Mouse (Mus musculus) megakaryocyte-erythroid progenitor cell, adult 5-6 weeks (primary cell): Measurements from ENCODE around the gene Nek9. TPM values are rescaled to one million over a fixed set of nuclear protein-coding genes. Genes with fewer than 3 reads are reported as not detected.

ENCODE experiments used
- ATAC-seq: replicated peaks from 2 replicates; pipeline ENCODE4 v1.8.0; 2016; ENCODE audit warnings: mild to moderate bottlenecking, inconsistent platforms; ENCODE audit not compliant: severe bottlenecking, poor library complexity, low FRiP score, low TSS enrichment
- total RNA-seq, 2 experiments: library from RNA; stranded (forward) in 1 of 2; stranded (reverse) in 1 of 2; fragments of 200-1000, 215-1000 nt in 1 of 2; fragments of >200 nt in 1 of 2; fragmentation: Nextera tagmentation in 1 of 2; gene quantifications; 2 replicates each; pipeline ENCODE4 v1.2.3; 2014 to 2017

The Nek9 gene
- total RNA-seq (2014; fragmentation: Nextera tagmentation) (23.8 and 29.5 TPM in 2 replicates), total RNA-seq (2017) (21.9 and 23.5 TPM in 2 replicates)

DNA sequence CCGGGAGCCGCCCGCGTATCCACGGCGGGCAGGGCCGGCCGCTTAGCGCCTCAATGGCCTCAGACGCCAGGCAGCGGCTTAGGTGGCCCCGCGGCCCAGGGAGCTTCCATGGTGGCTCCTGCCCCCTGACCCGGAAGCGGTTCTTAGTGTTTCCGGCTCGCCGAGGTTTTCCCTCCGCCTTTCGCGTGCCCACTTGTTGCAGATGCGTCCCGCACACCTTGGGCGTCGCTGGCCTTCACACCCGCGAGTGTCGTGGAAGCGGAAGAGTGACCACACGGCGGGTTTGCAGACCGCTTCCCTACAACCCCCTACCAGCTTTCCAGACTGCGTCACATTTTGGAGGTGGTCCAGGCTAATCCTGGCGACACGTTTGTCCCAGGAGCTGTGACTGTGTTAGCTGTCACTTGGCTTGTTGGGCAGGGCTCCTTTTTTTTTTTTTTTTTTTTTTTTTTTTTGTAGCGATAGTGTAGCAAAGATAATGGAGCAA, at the start of gene Nek9:
Nek9 (minus strand) TSS at position 120 of the 487 bp plus-strand sequence.
- ATAC-seq = peak; percentile 80

DNA sequence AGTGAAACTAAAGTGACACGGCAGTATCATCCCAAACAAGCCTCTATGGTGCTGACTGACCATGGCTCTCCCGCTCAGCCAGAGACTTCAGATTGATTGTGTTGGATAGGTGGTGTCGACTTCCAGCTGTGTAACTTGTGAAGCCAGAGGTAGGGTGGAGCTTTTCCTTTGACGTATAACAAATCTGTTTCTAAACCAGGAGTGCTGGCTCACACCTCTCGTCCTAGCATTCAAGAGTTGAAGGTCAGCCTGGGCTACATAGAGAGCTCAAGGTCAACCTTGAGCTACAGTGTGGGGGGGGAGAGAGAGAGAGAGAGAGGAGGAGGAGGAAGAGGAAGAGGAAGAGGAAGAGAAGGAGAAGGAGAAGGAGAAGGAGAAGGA, 46.8 kb upstream of the Nek9 start:
- ATAC-seq = no peak

DNA sequence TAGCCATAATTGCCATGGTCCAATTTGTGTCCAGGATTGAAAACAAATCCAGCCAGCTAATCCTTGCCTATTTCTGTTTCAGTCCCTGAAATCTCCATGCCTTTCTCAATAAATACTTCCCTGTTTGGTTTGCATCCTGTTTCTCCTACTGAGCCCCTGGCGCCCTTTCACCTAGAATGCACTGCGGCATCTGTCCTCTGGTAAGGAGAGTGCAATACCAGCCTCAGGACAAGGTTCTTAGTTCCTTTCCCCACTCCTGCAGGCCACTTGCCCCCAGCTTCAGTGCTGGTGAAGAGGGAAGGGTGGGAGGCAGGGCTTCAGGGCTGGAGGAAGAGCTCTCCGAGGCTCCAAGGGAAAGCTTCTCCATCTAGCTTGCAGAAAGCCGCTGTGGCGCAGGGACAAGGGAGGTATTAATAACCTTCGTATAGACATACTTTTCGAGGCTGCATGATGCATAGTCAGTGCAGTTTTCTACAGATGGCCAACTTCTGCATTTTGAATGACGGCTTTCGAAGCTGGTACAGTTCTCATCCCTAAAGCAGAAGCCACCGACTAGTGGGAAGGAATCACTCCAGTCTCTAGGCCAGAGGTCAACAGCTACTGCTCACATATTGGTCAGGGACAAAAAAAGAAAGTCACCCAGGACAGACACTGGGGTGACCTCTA, 46.3 kb upstream of the Nek9 start:
- ATAC-seq = no peak

DNA sequence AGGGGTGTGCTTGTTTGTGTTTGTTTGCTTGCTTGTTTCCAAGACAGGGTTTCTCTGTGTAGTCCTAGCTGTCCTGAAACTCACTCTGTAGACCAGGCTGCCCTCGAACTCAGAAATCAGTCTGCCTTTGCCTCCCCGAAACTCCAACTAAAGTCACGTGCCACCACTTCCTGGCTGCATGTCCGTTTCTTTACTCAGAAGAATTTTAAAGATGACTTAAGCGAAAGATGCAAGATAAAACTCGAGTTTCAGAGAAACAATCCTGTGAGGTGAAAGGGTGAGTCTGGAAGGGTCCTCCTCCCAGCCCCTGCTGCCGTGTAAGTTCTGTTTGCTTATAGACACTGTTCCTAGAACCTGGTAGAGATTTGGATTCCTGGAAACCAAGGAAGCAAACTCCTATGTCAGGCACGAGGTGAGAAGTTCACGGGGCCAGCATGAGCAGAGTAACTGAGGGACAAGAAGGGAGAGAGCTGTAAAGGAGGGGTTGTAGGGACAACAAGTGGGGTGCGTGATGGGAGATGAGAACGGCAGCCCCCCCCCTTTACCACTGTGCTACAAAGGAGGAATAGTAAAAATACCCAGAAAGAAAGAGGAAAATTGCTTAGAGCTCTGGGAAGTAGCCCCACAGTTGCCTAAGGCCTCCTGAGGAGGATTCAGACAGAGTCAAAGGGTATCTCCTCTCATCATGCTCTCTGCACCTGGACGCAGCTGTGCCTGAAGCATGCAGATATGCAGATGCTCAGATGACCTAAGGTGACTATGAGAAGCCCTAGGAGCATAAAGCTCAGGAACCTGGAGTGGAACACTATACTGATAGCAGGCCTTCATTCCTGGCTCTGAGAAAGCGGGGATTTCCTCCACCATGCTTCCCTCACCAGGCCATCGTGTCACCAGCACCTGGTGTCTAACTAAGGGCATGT, 43.9 kb upstream of the Nek9 start:
- peak; percentile 46; the same call in 1 of the 2 replicates for ATAC-seq

DNA sequence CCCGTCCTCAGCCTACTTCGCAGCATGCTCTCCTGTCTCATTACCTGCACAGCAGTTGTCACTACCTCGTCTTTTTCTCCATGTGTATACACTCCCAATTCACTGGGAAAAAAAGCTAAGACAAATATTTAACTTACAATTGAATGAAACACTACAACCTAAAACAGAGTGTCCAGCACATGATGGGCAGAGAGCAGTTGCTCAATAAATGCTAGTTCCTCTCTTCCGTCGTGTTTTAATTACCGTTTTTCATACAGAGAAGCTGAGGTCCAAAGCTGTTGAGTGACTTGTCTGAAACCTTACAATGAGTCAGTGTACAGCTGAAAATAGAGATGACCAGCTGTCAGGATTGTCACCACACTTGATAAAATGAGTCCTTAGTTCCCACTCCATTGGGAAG, 42.4 kb upstream of the Nek9 start:
- ATAC-seq = no peak

DNA sequence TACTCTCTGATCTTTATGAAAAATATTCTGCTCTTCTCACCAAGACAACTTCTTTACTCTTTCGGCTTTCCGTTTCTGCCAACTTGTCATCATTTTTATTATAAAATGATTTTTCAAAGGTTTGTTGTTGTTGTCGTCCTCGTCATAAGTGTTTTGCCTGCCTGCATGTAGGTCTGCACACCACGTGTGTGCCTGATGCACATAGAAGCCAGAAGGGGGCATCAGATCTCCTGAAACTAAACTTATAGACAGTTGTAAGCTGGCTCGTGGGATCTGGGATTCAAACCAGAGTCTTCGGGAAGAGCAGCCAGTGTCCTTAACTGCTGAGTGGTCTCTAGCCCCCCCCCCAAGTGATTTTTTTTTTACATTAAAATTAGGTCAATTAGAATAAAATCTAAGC, 41.8 kb upstream of the Nek9 start:
- no peak for ATAC-seq

DNA sequence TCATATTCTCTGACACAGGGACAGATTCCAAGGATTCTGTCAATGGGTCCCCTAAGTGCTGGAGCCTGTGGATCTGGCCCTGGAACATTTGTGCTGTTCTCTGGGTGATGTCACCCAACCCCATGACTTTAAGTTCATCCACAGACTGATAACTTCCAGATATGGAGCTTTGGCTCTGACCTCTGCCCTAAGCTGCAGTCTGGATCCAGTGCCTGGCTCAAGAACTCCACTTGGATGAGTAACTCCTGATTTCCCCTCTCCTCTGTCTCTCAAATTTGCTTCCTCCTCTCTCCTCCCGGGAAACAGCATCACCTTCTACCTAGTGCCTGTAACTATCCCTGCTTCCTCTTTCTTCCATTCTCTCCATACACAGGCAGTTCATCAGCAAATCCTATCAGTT, 41.1 kb upstream of the Nek9 start:
- no peak for ATAC-seq

DNA sequence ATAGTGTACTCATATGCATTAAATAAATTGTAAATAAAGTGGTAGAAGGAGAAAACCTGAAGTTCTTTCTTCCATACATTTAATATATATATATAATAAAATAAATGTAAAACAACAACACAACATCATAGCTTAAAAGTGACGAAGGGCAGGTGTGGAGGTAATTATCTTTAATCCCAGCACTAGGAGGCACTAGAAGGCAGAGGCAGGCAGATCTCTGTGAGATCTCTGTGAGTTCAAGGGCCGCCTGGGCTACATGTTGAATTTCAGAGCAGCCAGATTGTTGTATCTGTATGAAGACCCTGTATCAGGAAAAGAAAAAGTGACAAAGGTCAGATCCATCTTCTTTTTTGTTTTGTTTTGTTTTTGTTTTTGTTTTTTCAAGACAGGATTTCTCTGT, 39.1 kb upstream of the Nek9 start:
- ATAC-seq = no peak

DNA sequence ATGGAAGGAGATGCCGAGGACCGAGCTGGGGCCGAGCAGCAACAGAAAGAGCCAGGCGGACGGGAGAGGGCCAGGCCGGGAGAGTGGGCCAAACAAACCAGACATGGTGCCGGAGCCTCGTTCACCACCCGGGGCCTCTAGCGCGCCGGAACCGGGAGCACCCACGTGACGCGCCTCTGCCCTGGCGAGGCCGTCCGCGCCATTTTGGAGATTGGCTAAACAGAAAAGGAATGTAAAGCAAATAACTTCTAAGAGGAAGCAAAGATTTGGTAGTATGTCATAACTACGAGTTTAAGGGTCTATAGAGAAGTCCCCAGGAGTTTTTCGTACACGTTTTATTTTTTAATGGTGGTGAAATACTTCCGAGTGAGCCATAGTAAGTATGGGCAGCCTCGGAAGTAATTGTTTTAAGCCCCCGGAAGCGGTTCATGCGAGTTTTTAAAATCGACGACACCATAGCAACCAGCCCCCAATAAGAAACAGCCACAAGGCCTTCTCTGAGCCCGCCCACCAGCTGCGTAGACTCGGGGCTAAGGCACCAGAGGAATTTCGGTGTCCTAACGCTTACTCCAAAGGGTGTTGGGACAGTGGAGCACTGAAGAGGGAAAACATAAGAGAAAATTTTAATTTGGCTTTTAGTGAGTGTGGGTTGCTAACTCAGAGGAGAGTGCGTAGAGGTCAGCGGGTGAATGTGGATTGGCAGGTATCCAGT, 35.6 kb upstream of the Nek9 start, which contains the start of gene Tmed10:
Tmed10 (minus strand) TSS at position 287 of the 712 bp plus-strand sequence.
- ATAC-seq = peak; percentile 90

DNA sequence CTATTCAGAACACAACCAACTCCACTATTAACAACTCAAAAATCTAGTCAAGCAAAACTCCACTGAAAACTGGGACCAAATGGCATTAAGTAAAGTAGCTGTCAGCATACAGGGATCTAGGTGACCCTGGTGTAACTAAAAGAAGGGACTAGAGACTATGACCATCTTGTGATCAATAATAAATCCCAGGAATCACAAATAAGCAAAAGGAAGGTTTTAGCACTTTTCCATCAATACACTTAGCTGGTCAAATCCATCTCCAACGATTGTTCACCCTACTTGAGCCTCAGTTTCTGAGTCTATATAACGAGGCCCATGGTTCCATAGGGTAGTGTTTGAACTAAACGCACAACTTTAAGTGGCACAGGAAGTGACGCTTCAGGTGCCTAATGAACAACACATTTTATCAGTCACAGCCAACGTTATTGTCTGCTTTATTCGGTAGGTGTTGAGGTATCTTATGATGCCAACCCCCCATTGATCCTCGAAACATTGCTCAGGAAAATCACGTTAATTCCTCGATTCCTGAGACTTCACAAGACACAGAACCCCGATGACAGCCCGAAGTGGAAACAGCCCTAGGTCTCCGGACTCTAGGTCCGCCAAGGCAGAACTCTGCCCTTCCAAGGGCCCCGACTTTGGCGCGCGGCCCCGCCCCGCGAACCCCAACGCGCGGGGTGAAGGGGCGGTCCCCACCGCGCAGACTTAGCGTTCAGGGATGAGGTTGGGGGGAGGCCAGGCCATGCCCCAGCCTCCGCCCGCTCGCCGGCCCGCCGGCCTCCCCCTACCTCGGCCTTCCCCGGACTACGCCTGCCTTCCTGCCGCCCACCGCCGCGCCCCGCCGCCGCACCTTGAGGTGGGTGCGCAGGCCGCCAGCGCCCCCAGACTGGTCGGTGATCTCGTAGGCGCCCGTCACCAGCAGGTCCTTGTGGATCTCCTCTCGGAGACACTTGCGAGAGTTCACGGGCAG, 34.7 kb upstream of the Nek9 start:
- peak; percentile 61 for ATAC-seq

DNA sequence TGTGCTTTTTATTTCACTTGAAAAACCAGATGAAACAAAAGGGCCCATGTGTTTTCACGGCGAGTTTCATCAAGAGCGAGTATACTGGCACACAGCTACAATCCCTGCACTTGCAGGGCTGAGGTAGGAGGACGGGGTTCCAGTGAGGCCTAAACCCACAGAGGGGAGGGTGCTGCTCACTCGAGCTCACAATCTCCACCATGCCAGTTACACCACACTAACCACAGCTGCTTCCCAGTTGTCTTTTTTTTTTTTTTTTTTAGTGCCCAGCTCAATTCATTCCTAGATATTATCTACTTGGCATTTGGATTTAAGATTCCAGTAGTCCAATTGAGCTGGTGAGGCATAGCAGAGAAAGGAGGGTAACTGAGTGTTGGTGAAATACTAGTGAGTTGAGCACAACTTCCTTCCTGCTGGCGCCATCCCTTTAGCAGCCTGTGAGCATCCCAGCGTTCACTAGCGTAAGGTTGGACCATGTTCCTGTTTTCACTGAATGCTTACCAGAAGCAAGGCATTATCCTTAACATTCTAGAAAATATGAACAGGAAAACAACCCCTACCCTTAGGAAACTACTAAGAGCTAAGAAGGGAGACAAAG, 33.0 kb upstream of the Nek9 start:
- no peak; the same call in 1 of the 2 replicates for ATAC-seq

DNA sequence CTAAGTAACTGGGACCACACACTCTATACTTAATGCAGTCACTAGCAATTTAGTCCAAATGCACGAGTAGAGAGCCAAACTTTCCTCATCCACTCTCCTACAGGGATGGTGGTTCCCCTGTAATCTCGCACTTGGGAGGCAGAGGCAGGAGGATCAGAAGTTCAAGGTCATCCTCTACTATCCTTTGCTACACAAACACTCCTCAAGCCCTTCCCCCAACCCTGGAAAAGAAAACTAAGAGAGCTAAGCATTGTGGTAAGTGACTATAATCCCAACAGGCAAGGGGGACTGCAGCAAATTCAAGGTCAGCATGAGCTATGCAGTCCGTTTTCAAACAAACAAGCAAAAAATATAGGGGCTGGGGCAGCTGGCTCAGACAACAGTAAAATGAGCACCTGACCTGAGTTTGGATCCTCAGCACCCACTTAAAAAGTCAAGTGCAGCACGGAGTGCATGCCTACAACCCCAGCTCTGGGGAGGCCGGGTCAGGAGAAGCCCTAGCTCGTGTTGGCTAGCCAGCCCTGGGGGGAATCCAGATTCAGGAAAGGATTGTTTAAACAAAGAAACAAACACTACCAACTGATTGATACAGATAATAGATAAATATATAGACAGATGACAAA, 29.4 kb upstream of the Nek9 start:
- ATAC-seq = no peak

DNA sequence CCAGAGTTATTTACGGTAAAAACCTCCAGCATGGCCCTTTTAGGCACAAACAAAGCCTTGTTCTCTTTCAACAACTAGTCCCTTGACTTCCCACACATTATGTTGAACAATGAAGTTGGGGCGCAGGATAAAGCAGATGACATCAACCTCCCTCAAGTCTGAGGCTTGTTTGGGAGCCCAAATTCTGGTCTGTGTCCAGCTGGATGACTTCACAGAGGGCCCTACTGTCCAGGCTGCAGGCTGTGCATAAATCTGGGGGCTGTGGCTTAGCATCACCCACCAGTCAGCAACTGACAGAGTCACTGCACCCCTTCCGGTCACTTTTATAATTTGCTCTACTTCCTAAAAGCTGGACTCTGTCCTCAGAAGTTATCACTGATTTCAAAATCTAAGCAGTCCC, 27.1 kb upstream of the Nek9 start:
- ATAC-seq = no peak

DNA sequence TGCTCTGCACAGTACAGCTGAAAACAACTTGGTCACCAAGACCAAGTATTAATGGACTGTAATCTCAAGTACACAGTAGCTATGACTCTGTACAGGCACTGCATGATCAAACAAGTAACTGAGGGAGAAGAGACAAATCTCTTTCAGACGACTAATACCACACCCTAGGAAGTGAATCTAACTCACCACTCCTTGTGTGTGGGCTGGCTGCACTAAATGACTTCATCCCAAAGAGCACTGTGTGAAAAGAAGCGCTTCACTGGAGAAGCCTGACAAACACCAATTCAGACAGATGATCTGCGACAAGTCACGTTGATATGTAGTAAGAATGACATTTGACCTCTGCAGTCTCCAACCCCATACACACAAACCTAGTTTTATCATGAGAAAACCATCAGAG, 23.3 kb upstream of the Nek9 start:
- no peak for ATAC-seq

DNA sequence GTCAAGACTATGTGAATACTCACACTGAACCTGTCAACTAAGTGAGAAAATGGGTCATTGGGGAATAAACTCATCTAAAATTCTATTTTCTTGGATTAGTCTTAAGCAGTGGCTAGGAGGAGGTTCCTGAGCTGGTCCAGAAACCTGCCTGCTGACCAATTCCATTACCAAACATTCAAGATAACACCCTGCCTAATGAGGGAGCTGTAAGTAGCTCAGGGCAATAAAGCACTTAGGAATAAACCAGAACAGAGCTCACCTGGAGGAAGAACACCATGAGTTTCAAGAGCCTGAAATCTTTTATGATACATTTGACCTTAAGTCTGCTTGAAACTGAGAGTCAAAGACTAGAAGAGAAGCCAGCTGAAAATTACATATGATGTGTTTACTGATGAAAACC, 22.4 kb upstream of the Nek9 start:
- ATAC-seq = no peak

DNA sequence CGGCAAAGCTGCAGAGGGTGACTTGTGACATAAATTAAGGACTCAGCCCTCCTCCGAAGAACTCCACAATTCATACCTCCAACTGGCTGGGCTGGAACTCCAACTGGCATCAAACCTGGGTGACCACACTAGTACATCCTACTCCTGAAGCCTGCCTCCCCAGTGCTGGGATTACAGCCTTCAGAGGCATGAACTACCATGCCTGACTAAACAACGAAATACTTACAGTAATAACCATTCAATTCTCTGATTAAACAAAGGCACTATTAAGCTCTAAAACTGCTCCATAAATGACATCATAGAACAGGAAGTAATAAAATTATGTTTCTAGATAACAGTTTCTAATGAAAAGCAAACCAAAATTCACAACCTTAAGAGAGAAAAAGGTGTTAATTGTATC, 22.0 kb upstream of the Nek9 start:
- no peak for ATAC-seq

DNA sequence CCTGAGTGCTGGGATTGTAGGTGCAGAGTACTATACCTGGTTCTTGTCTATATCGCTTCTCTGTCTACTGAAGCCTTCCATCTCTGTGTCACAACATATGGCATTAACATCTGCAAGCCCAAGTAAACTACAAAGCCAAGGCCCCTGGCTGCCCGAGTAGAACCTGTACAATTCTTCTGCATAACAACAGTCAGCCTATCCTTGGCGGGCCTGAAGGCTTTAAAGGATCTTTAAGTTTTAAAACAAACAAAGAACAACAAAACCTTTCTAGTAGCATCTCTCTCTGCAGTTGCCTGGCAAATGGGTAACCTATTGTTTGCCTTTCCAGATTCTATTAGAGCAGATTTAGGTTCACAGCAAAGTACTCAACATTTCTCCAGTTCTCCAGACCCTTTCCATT, 14.9 kb upstream of the Nek9 start:
- no peak for ATAC-seq
